Mouse (Mus musculus): Measurements from ENCODE around the gene Fam173b. TPM values are rescaled to one million over a fixed set of nuclear protein-coding genes. Genes with fewer than 3 reads are reported as not detected.

The Fam173b gene
- polyA plus RNA-seq, 1 experiment from 2014 or later = 13.4 TPM

GRCm38 (mm10) chr15:31660844-31661243 lies 59.2 kb downstream of the Fam173b start:
- DNase-seq (ENCODE audit: low spot score) = no peak
- no peaks in the 10 kb centered on the region for H3K4me1 ChIP-seq
- no peaks in the 10 kb centered on the region for H3K36me3 ChIP-seq (replicated peaks)
- no peak overlapping the region for H3K4me3 ChIP-seq
- 87% methylated on average over 9 of the region's 9 CpGs for WGBS
- no peak overlapping the region for H3K27ac ChIP-seq (replicated peaks)
- H3K27me3 ChIP-seq (replicated peaks; ENCODE audit: low read depth, poor library complexity, severe bottlenecking) = no peaks in the 10 kb centered on the region
- H3K9me3 ChIP-seq = no peaks in the 10 kb centered on the region

GRCm38 (mm10) chr15:31661802-31662201 lies 60.1 kb downstream of the Fam173b start:
- Histone ChIP-seq H3K27me3 (replicated peaks; ENCODE audit: low read depth, poor library complexity, severe bottlenecking) (no peaks in the 10 kb centered on the region), H3K27ac (replicated peaks) (no peak overlapping the region), H3K4me3 (no peak overlapping the region), H3K4me1 (no peaks in the 10 kb centered on the region), H3K36me3 (replicated peaks) (no peaks in the 10 kb centered on the region), H3K9me3 (no peaks in the 10 kb centered on the region)
- no peak for DNase-seq (ENCODE audit: low spot score)
- WGBS = 75% methylated on average over 4 of the region's 4 CpGs

DNA sequence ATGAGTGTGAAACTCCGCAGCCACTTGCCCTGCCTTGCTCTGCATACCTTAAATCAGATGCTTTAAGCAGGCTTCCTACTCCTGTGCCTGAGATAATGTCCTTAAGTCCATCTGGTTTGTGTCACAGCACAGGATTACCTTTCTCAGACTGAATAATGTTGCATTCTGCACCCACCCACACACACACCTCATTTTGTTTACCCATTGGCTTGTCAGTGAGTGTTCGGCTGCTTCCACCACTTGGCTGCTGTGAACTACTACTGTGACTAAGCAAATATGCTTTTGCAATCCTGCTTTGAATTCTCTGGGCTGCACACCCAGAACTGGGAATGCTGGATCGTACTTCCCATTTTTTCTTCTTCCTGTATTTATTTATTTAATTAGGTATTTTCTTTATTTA lies 61.4 kb downstream of the Fam173b start:
- DNase-seq (ENCODE audit: low spot score) = no peak
- Histone ChIP-seq H3K27me3 (replicated peaks; ENCODE audit: low read depth, poor library complexity, severe bottlenecking) (no peaks in the 10 kb centered on the region), H3K9me3 (no peaks in the 10 kb centered on the region), H3K4me3 (no peak overlapping the region), H3K27ac (replicated peaks) (no peak overlapping the region), H3K4me1 (no peaks in the 10 kb centered on the region), H3K36me3 (replicated peaks) (no peaks in the 10 kb centered on the region)
- WGBS = 84% methylated on average over 3 of the region's 3 CpGs

Other genes starting within 250 kb of the Fam173b start
- gene Ankrd33b, start 234.1 kb upstream of the Fam173b start, polyA plus RNA-seq (2016; fragmentation: Nextera tagmentation; extraction: Ambion mirVana) = 0.29 and 0.67 TPM in 2 replicates
- 3.8 and 4.2 TPM in 2 replicates for gene Ropn1l, start 148.1 kb upstream of the Fam173b start, polyA plus RNA-seq (2016; fragmentation: Nextera tagmentation; extraction: Ambion mirVana)
- gene March6, start 70.8 kb upstream of the Fam173b start, polyA plus RNA-seq (2016; fragmentation: Nextera tagmentation; extraction: Ambion mirVana) = 38.9 and 39.8 TPM in 2 replicates
- 2.3 and 2.5 TPM in 2 replicates for gene Cmbl, start 36.5 kb upstream of the Fam173b start, polyA plus RNA-seq (2016; fragmentation: Nextera tagmentation; extraction: Ambion mirVana)
- 782 and 839 TPM in 2 replicates for gene Cct5, start within 50 bp of the Fam173b start, polyA plus RNA-seq (2016; fragmentation: Nextera tagmentation; extraction: Ambion mirVana)